Mouse (Mus musculus): Measurements from ENCODE around the gene Kif9. TPM values are rescaled to one million over a fixed set of nuclear protein-coding genes. Genes with fewer than 3 reads are reported as not detected.
A peak's percentile ranks its signal among the peaks of the same experiment; 100 is the strongest.

Gene Kif9
- total and polyA plus RNA-seq, 3 experiments, result 0.54 to 0.72 TPM; not detected in 1

DNA sequence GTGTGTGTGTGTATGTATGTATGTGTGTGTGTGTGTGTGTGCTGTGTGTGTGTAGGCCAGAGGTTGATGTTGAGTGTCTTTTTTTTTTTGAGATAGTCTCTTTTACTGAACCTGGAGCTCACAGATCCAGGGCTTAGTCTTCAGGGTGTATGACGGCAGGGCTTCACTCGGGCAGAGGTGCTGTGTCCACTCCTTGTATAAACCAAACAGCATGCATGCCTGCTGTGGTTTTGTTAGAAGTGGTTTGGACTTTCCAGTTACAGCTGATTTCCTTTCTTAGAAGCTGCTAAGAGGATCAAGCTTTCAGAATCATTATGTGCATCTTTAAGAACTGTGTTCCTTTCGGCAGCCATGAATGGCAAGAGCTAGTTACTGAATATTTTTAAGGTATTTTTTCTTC lies 18.8 kb upstream of the Kif9 start:
- TF ChIP-seq ELF1 (IDR thresholded peaks at IDR 0.05; ENCODE audit: low read depth, low read length) (no peak), RCOR1 (IDR thresholded peaks at IDR 0.05; ENCODE audit: low read depth, low read length) (no peak), TAL1 (IDR thresholded peaks at IDR 0.05; ENCODE audit: low read length) (no peak), ZKSCAN1 (IDR thresholded peaks at IDR 0.05; ENCODE audit: low read depth, low read length) (no peak), BHLHE40 (IDR thresholded peaks at IDR 0.05; ENCODE audit: borderline replicate concordance, low read depth, low read length) (no peak)
- peak overlapping the region; percentile 89; the same call in 1 of the 2 replicates for H3K27ac ChIP-seq (ENCODE audit: control insufficient read depth, low read depth, low read length)
- H3K79me2 ChIP-seq (ENCODE audit: control insufficient read depth, insufficient read depth, low read length, poor library complexity), result no peaks in the 10 kb centered on the region
- H3K4me3 ChIP-seq (ENCODE audit: control insufficient read depth in 1 of 2, insufficient read depth in 1 of 2, low read depth in 2 of 2, low read length in 2 of 2), result no peak overlapping the region
- no peaks in the 10 kb centered on the region for H3K9me3 ChIP-seq (replicated peaks; ENCODE audit: insufficient read depth, low read length)
- H3K9ac ChIP-seq (ENCODE audit: control insufficient read depth, low read depth, low read length, poor library complexity, severe bottlenecking), result no peak overlapping the region
- H3K27me3 ChIP-seq (ENCODE audit: control insufficient read depth in 1 of 2, insufficient read depth in 2 of 2, low read length in 2 of 2), result no peaks in the 10 kb centered on the region
- peaks cover 18 to 27% of the 10 kb centered on the region in 2 experiments for H3K4me1 ChIP-seq (ENCODE audit: control insufficient read depth in 1 of 2, insufficient read depth in 2 of 2, low read length in 2 of 2)
- DNase-seq (ENCODE audit: low read depth, low spot score), result no peak
- H3K36me3 ChIP-seq (ENCODE audit: control insufficient read depth in 1 of 2, insufficient read depth in 2 of 2, low read length in 2 of 2), result peaks cover 0 to 25% of the 10 kb centered on the region in 2 experiments; a peak in 2 of 4 replicates

DNA sequence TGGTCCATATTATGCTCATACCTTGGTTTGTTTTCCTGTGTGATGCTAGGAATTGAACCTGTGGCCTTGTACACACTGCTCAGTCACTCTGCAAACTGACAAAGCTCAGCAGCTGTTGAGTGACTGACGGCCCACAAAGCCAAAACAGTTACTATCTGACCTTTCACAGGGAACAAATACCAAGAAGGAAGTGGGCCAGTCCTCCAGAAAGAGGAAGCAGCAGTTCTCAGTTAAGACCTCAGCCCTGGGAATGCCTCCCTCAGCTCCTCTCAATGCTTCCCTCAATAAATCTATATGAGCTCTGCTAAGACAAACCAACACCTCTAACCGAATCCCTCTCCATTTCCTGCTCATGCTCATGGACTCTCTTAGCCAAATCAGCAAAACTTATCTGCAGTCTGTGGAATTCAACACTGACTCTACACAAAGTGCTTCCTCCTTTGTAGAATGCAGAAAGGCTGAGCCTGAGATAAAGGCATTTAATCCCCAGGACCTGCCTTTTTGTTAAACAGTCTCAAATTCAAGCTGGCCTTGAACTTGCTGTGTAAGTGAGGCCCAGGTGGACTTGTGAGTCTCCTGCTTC lies 17.5 kb upstream of the Kif9 start:
- H3K36me3 ChIP-seq (ENCODE audit: control insufficient read depth in 1 of 2, insufficient read depth in 2 of 2, low read length in 2 of 2), result peaks cover 0 to 28% of the 10 kb centered on the region in 2 experiments; a peak in 2 of 4 replicates
- no peak overlapping the region; a peak in 1 of 4 replicates for H3K4me3 ChIP-seq (ENCODE audit: control insufficient read depth in 1 of 2, insufficient read depth in 1 of 2, low read depth in 2 of 2, low read length in 2 of 2)
- H3K9ac ChIP-seq (ENCODE audit: control insufficient read depth, low read depth, low read length, poor library complexity, severe bottlenecking), result peak overlapping the region; percentile 26
- peak overlapping the region; percentile 89 for H3K27ac ChIP-seq (ENCODE audit: control insufficient read depth, low read depth, low read length)
- no peaks in the 10 kb centered on the region for H3K79me2 ChIP-seq (ENCODE audit: control insufficient read depth, insufficient read depth, low read length, poor library complexity)
- DNase-seq (ENCODE audit: low read depth, low spot score), result peak; percentile 94
- H3K27me3 ChIP-seq (ENCODE audit: control insufficient read depth in 1 of 2, insufficient read depth in 2 of 2, low read length in 2 of 2), result no peaks in the 10 kb centered on the region
- H3K9me3 ChIP-seq (replicated peaks; ENCODE audit: insufficient read depth, low read length), result no peaks in the 10 kb centered on the region
- peaks cover 18 to 34% of the 10 kb centered on the region in 2 experiments for H3K4me1 ChIP-seq (ENCODE audit: control insufficient read depth in 1 of 2, insufficient read depth in 2 of 2, low read length in 2 of 2)
- TF ChIP-seq MXI1 (IDR thresholded peaks at IDR 0.05; ENCODE audit: low read depth, low read length) (no peak), MAFK (IDR thresholded peaks at IDR 0.05; ENCODE audit: borderline replicate concordance, low read depth, low read length) (no peak), TCF12 (IDR thresholded peaks at IDR 0.05; ENCODE audit: low read depth, low read length) (peak; percentile 69), MYB (IDR thresholded peaks at IDR 0.05; ENCODE audit: low read depth, low read length) (peak; percentile 84), ETS1 (IDR thresholded peaks at IDR 0.05; ENCODE audit: low read depth, low read length) (peak; percentile 92), CHD1 (IDR thresholded peaks at IDR 0.05; ENCODE audit: low read depth, low read length) (no peak), SMC3 (IDR thresholded peaks at IDR 0.05; ENCODE audit: low read depth, low read length) (no peak), JUND (IDR thresholded peaks at IDR 0.05; ENCODE audit: low read depth, low read length) (peak; percentile 65; the same call in 1 of the 2 replicates), ZKSCAN1 (IDR thresholded peaks at IDR 0.05; ENCODE audit: low read depth, low read length) (0 out of 2 replicates have a peak, but pooled peaks have one; percentile 43), TAL1 (IDR thresholded peaks at IDR 0.05; ENCODE audit: low read length) (peak; percentile 69), EP300 (IDR thresholded peaks at IDR 0.05; ENCODE audit: low read depth in 1 of 2, low read length in 2 of 2) (peak; percentile 88), RCOR1 (IDR thresholded peaks at IDR 0.05; ENCODE audit: low read depth, low read length) (peak; percentile 47; the same call in 1 of the 2 replicates), USF2 (IDR thresholded peaks at IDR 0.05; ENCODE audit: borderline replicate concordance in 1 of 2, insufficient read depth in 1 of 2, low read depth in 1 of 2, low read length in 2 of 2) (no peak), ZNF384 (IDR thresholded peaks at IDR 0.05; ENCODE audit: low read depth, low read length) (no peak), MYC (IDR thresholded peaks at IDR 0.05; ENCODE audit: low read depth, low read length) (no peak), CHD2 (IDR thresholded peaks at IDR 0.05; ENCODE audit: low read length) (no peak), RAD21 (IDR thresholded peaks at IDR 0.05; ENCODE audit: low read depth, low read length) (no peak), MAX (IDR thresholded peaks at IDR 0.05; ENCODE audit: low read length) (0 out of 2 replicates have a peak, but pooled peaks have one; percentile 7), CTCF (IDR thresholded peaks at IDR 0.05 in 2 of 3, conservative IDR thresholded peaks at IDR 0.05 in 1 of 3; ENCODE audit: control insufficient read depth in 1 of 3, insufficient read depth in 1 of 3, low read depth in 2 of 3, low read length in 3 of 3, poor library complexity in 1 of 3, severe bottlenecking in 1 of 3) (no peak), MAZ (IDR thresholded peaks at IDR 0.05; ENCODE audit: low read depth, low read length) (peak; percentile 79; the same call in 1 of the 2 replicates), ZC3H11A (IDR thresholded peaks at IDR 0.05; ENCODE audit: low read depth, low read length) (no peak), SIN3A (IDR thresholded peaks at IDR 0.05; ENCODE audit: low read length) (peak; percentile 83), TBP (IDR thresholded peaks at IDR 0.05; ENCODE audit: low read depth, low read length) (peak; percentile 44; the same call in 1 of the 2 replicates), KAT2A (conservative IDR thresholded peaks at IDR 0.05; ENCODE audit: low read depth, low read length) (peak; percentile 35; the same call in 1 of the 2 replicates), ZMIZ1 (IDR thresholded peaks at IDR 0.05; ENCODE audit: low read depth, low read length) (peak; percentile 25; the same call in 1 of the 2 replicates), NRF1 (IDR thresholded peaks at IDR 0.05; ENCODE audit: insufficient read depth, low read depth, low read length, poor library complexity, severe bottlenecking) (peak; percentile 49; the same call in 1 of the 2 replicates), USF1 (IDR thresholded peaks at IDR 0.05; ENCODE audit: low read depth, low read length) (no peak), GATA1 (IDR thresholded peaks at IDR 0.05; ENCODE audit: low read depth, low read length) (peak; percentile 63; the same call in 1 of the 2 replicates)
